Mouse (Mus musculus) kidney, postnatal 4 days (tissue): ENCODE measurements around the gene Odf3.

Experiments
- DNase-seq, 2 experiments: peaks; one replicate each; pipeline ENCODE4 v3.0.0; 2021; ENCODE audit warnings: mixed read lengths in 2 of 2

Odf3 gene

GRCm38 (mm10) chr7:140847755-140848580 is at the start of gene Odf3:
TSS of gene Odf3 (plus strand) at chr7:140847805.
- peak; percentile 39 to 43 for DNase-seq

- no peak for DNase-seq
Measured at GRCm38 (mm10) chr7:140798212-140798611, 49.4 kb upstream of the Odf3 start.

GRCm38 (mm10) chr7:140802629-140803028 is 45.0 kb upstream of the Odf3 start:
- peak; percentile 58 to 67 for DNase-seq

GRCm38 (mm10) chr7:140805704-140806103 is 41.9 kb upstream of the Odf3 start:
- DNase-seq = peak; percentile 50 to 64

GRCm38 (mm10) chr7:140810496-140810895 is 37.1 kb upstream of the Odf3 start:
- no peak for DNase-seq

- DNase-seq = no peak
Measured at GRCm38 (mm10) chr7:140811714-140812113, 35.9 kb upstream of the Odf3 start.

GRCm38 (mm10) chr7:140812850-140813249 is 34.8 kb upstream of the Odf3 start:
- DNase-seq = no peak

- DNase-seq = no peak
Measured at GRCm38 (mm10) chr7:140820173-140820572, 27.4 kb upstream of the Odf3 start.

- DNase-seq = no peak
Measured at GRCm38 (mm10) chr7:140821305-140821652, 26.3 kb upstream of the Odf3 start.

GRCm38 (mm10) chr7:140821653-140822329 is 25.8 kb upstream of the Odf3 start, which contains the start of gene Zfp941:
TSS of gene Zfp941 (minus strand) at chr7:140822178.
- DNase-seq = peak; percentile 43 to 65

- DNase-seq = no peak
Measured at GRCm38 (mm10) chr7:140822731-140823130, 24.9 kb upstream of the Odf3 start.

- peak; percentile 36 to 62 for DNase-seq
Measured at GRCm38 (mm10) chr7:140828171-140828881, 19.3 kb upstream of the Odf3 start.

GRCm38 (mm10) chr7:140831447-140831846 is 16.2 kb upstream of the Odf3 start:
- no peak for DNase-seq

GRCm38 (mm10) chr7:140833341-140833740 is 14.3 kb upstream of the Odf3 start:
- DNase-seq = no peak

GRCm38 (mm10) chr7:140834968-140835757 is 12.4 kb upstream of the Odf3 start, which contains the start of gene Urah:
TSS of gene Urah (plus strand) at chr7:140835018.
- DNase-seq = peak in 1 of 2 experiments; percentile 5

- no peak for DNase-seq
Measured at GRCm38 (mm10) chr7:140835758-140836087, 11.9 kb upstream of the Odf3 start.

- DNase-seq = peak in 1 of 2 experiments; percentile 1
Measured at GRCm38 (mm10) chr7:140836243-140837115, 11.1 kb upstream of the Odf3 start.

- DNase-seq = no peak
Measured at GRCm38 (mm10) chr7:140839556-140839955, 8.0 kb upstream of the Odf3 start.

GRCm38 (mm10) chr7:140840750-140841735 is 6.6 kb upstream of the Odf3 start:
- peak in 1 of 2 experiments; percentile 3 for DNase-seq

- DNase-seq = no peak
Measured at GRCm38 (mm10) chr7:140843806-140844205, 3.8 kb upstream of the Odf3 start.
